Mouse (Mus musculus): Measurements from ENCODE around the gene Ephb1. TPM values are rescaled to one million over a fixed set of nuclear protein-coding genes. Genes with fewer than 3 reads are reported as not detected.
A peak's percentile ranks its signal among the peaks of the same experiment; 100 is the strongest.

Ephb1 gene
- total and polyA plus RNA-seq, 3 experiments: not detected

- DNase-seq (ENCODE audit: extremely low read depth): no peak
- Histone ChIP-seq H3K79me2 (replicated peaks; ENCODE audit: control insufficient read depth, extremely low read depth, insufficient read depth, poor library complexity, severe bottlenecking) (no peaks in the 10 kb centered on the region), H3K4me3 (replicated peaks in 1 of 3; ENCODE audit: low read depth in 2 of 3, low read length in 2 of 3, poor library complexity in 1 of 3) (peak overlapping the region in 1 of 3 experiments; percentile 9), H3K9ac (ENCODE audit: insufficient read depth, low read depth) (no peak overlapping the region), H3K4me1 (ENCODE audit: control insufficient read depth in 1 of 2, insufficient read depth in 2 of 2) (no peaks in the 10 kb centered on the region), H3K4me2 (ENCODE audit: insufficient read depth, low read depth, poor library complexity, severe bottlenecking) (no peak overlapping the region), H3K9me3 (replicated peaks; ENCODE audit: low read length) (peaks cover 89% of the 10 kb centered on the region), H3K27ac (ENCODE audit: insufficient read depth, low read depth) (no peak overlapping the region), H3K36me3 (replicated peaks in 1 of 2; ENCODE audit: control insufficient read depth in 1 of 2, insufficient read depth in 1 of 2, low read length in 1 of 2) (no peaks in the 10 kb centered on the region), H3K27me3 (replicated peaks) (no peaks in the 10 kb centered on the region)
- in situ Hi-C loops (cut with MboI; ENCODE audit: low pct_ligation_motif_present, low pct_unique_long_range_greater_than_20kb, low sequenced_read_pairs): no loop called here
- no peak for TF ChIP-seq ZMIZ1 (IDR thresholded peaks at IDR 0.05; ENCODE audit: low read depth, low read length)
- TF ChIP-seq CHD2 (IDR thresholded peaks at IDR 0.05; ENCODE audit: low read length): no peak
- TF ChIP-seq PAX5 (IDR thresholded peaks at IDR 0.05; ENCODE audit: low read length): no peak
- TF ChIP-seq RAD21 (IDR thresholded peaks at IDR 0.05; ENCODE audit: low read depth, low read length): no peak
- TF ChIP-seq JUND (conservative IDR thresholded peaks at IDR 0.05; ENCODE audit: low read depth, low read length): no peak
- no peak for TF ChIP-seq GABPA (IDR thresholded peaks at IDR 0.05; ENCODE audit: insufficient replicate concordance, low read depth, low read length)
- no peak for TF ChIP-seq MXI1 (IDR thresholded peaks at IDR 0.05; ENCODE audit: low read depth, low read length)
- no peak for TF ChIP-seq MYC (IDR thresholded peaks at IDR 0.05; ENCODE audit: low read depth, low read length)
- no peak for TF ChIP-seq RCOR1 (conservative IDR thresholded peaks at IDR 0.05; ENCODE audit: low read depth, low read length)
- dilution Hi-C loops (cut with MboI; ENCODE audit: extremely low pct_ligation_motif_present, extremely low pct_unique_long_range_greater_than_20kb, low sequenced_read_pairs): no loop called here
Measured at GRCm38 (mm10) chr9:102355726-102356125, 1.2 kb upstream of the Ephb1 start.

DNA sequence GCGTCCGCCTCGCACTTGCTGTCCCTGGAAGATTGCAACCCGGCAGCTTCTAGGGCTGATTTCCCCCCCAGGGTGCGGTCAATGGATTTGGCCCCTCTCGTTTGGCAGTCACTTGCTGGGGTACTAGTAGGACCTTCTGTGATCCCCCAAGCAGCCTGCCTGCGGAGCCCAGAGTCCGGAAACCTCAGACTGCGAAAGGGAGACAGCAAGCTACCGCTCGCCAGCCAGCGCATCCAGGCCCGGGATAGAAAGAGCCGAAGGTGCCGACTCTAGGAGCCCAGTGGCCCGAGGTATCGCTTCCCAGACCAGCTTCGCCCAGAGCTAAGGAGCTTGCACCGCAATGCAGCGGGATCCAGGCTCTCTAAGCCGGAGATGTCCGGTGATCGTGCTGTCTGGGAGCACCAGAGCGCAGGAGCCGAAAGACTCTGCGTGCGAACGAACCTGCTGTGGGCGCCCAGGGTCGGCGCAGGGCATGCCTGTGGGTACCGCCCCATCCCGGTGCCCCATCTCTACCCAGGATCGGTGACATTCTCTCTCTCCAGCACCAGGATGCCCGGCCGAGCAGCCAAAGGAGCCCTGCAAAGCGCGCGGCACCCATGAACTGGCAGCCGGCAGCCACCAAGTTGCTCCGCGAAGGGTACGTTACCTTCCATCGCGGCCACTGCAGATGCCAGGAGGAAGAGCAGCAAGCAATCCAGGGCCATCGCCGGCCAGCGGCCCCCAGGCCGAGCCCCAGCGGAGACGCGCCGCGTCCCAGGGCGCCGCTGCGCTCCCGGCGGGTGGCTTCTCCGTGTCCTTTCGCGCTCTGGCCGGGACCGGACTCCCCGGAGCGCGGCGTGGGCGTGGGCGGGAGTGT lies 629 bp downstream of the Ephb1 start:
- H3K4me2 ChIP-seq (ENCODE audit: insufficient read depth, low read depth, poor library complexity, severe bottlenecking): no peak overlapping the region
- H3K36me3 ChIP-seq (replicated peaks in 1 of 2; ENCODE audit: control insufficient read depth in 1 of 2, insufficient read depth in 1 of 2, low read length in 1 of 2): no peaks in the 10 kb centered on the region
- no peak overlapping the region for H3K27ac ChIP-seq (ENCODE audit: insufficient read depth, low read depth)
- peaks cover 93% of the 10 kb centered on the region for H3K9me3 ChIP-seq (replicated peaks; ENCODE audit: low read length)
- H3K9ac ChIP-seq (ENCODE audit: insufficient read depth, low read depth): no peak overlapping the region
- no peaks in the 10 kb centered on the region for H3K27me3 ChIP-seq (replicated peaks)
- TF ChIP-seq PAX5 (IDR thresholded peaks at IDR 0.05; ENCODE audit: low read length): no peak
- TF ChIP-seq SIN3A (IDR thresholded peaks at IDR 0.05; ENCODE audit: low read length): no peak
- TF ChIP-seq MEF2A (IDR thresholded peaks at IDR 0.05; ENCODE audit: borderline replicate concordance, low read depth, low read length): no peak
- TF ChIP-seq MXI1 (IDR thresholded peaks at IDR 0.05; ENCODE audit: low read depth, low read length): no peak
- TF ChIP-seq BHLHE40 (IDR thresholded peaks at IDR 0.05; ENCODE audit: low read depth, low read length): no peak
- no peak for TF ChIP-seq CHD2 (IDR thresholded peaks at IDR 0.05; ENCODE audit: low read length)
- no peak for TF ChIP-seq ZMIZ1 (IDR thresholded peaks at IDR 0.05; ENCODE audit: low read depth, low read length)
- no peak for TF ChIP-seq EP300 (IDR thresholded peaks at IDR 0.05; ENCODE audit: low read length)
- TF ChIP-seq USF2 (conservative IDR thresholded peaks at IDR 0.05; ENCODE audit: low read depth, low read length): no peak
- no peak for TF ChIP-seq ZC3H11A (IDR thresholded peaks at IDR 0.05; ENCODE audit: low read depth, low read length)
- no peak for TF ChIP-seq NRF1 (IDR thresholded peaks at IDR 0.05; ENCODE audit: low read depth, low read length)
- no peak for TF ChIP-seq JUN (IDR thresholded peaks at IDR 0.05; ENCODE audit: insufficient read depth, low read depth, low read length)
- TF ChIP-seq TBP (conservative IDR thresholded peaks at IDR 0.05; ENCODE audit: low read depth, low read length): no peak
- TF ChIP-seq MAZ (IDR thresholded peaks at IDR 0.05; ENCODE audit: low read depth, low read length): no peak
- TF ChIP-seq USF1 (IDR thresholded peaks at IDR 0.05; ENCODE audit: low read depth, low read length): no peak
- no peak for TF ChIP-seq ELF1 (IDR thresholded peaks at IDR 0.05; ENCODE audit: low read depth, low read length)
- TF ChIP-seq MAFK (IDR thresholded peaks at IDR 0.05; ENCODE audit: insufficient replicate concordance, low read length): no peak
- no peaks in the 10 kb centered on the region for H3K79me2 ChIP-seq (replicated peaks; ENCODE audit: control insufficient read depth, extremely low read depth, insufficient read depth, poor library complexity, severe bottlenecking)
- no peak for DNase-seq (ENCODE audit: extremely low read depth)
- no peak overlapping the region for H3K4me3 ChIP-seq (replicated peaks in 1 of 3; ENCODE audit: low read depth in 2 of 3, low read length in 2 of 3, poor library complexity in 1 of 3)
- dilution Hi-C loops (cut with MboI; ENCODE audit: extremely low pct_ligation_motif_present, extremely low pct_unique_long_range_greater_than_20kb, low sequenced_read_pairs): no loop called here
- in situ Hi-C loops (cut with MboI; ENCODE audit: low pct_ligation_motif_present, low pct_unique_long_range_greater_than_20kb, low sequenced_read_pairs): no loop called here
- H3K4me1 ChIP-seq (ENCODE audit: control insufficient read depth in 1 of 2, insufficient read depth in 2 of 2): no peaks in the 10 kb centered on the region

Measured in CH12.LX (cell line).